Mouse (Mus musculus): ENCODE data around the gene Hsp90b1.

GRCm38 (mm10) chr10:86707134-86707533 is 1.8 kb upstream of the Hsp90b1 start:
- TF ChIP-seq POLR2A (IDR thresholded peaks at IDR 0.05; ENCODE audit: insufficient read length, low read depth) (no peak), MYOD1 (IDR thresholded peaks at IDR 0.05; ENCODE audit: control insufficient read depth in 1 of 3, insufficient read length in 2 of 3, low read depth in 2 of 3) (no peak), USF1 (IDR thresholded peaks at IDR 0.05; ENCODE audit: low read depth) (no peak), SRF (IDR thresholded peaks at IDR 0.05; ENCODE audit: control insufficient read depth, insufficient read length, low read depth) (no peak), POLR2AphosphoS2 (IDR thresholded peaks at IDR 0.05; ENCODE audit: insufficient read length, low read depth) (no peak), MAX (IDR thresholded peaks at IDR 0.05; ENCODE audit: low read depth) (no peak), E2F4 (IDR thresholded peaks at IDR 0.05; ENCODE audit: insufficient read depth) (no peak), TCF12 (IDR thresholded peaks at IDR 0.05; ENCODE audit: insufficient read depth, poor library complexity, severe bottlenecking) (no peak), CEBPB (IDR thresholded peaks at IDR 0.05; ENCODE audit: insufficient read depth, poor library complexity, severe bottlenecking) (no peak), TCF3 (IDR thresholded peaks at IDR 0.05; ENCODE audit: insufficient read length, low read depth) (no peak), REST (IDR thresholded peaks at IDR 0.05; ENCODE audit: insufficient read depth, insufficient read length) (no peak), MYOG (IDR thresholded peaks at IDR 0.05; ENCODE audit: control insufficient read depth in 1 of 3, insufficient read depth in 1 of 3, insufficient read length in 2 of 3, low read depth in 2 of 3) (no peak)

All from myocyte (in vitro differentiated cells).